Mouse (Mus musculus) CH12.LX (cell line): Measurements from ENCODE around the gene Churc1.

Source experiments
- CTCF ChIP-seq, 2 experiments: IDR thresholded peaks in 1 of 2; conservative IDR thresholded peaks in 1 of 2; 2 replicates each; pipeline ENCODE4 v1.5.1; 2011 to 2012; ENCODE audit warnings: low read depth in 2 of 2, low read length in 2 of 2, improper control_type of control experiment in 1 of 2, inconsistent platforms in 1 of 2, mild to moderate bottlenecking in 1 of 2, moderate library complexity in 1 of 2
- E2F4 ChIP-seq: IDR thresholded peaks from 2 replicates; pipeline ENCODE4 v1.6.1; 2011; ENCODE audit warnings: low read depth, low read length, improper control_type of control experiment; ENCODE audit not compliant: insufficient replicate concordance
- EP300 ChIP-seq: IDR thresholded peaks from 2 replicates; pipeline ENCODE4 v1.6.1; 2011; ENCODE audit warnings: low read length, improper control_type of control experiment
- ETS1 ChIP-seq: conservative IDR thresholded peaks from 2 replicates; pipeline ENCODE4 v1.6.1; 2012; ENCODE audit warnings: low read depth, mild to moderate bottlenecking, inconsistent platforms, low read length, improper control_type of control experiment, moderate library complexity
- MAZ ChIP-seq: IDR thresholded peaks from 2 replicates; pipeline ENCODE4 v1.6.1; 2012; ENCODE audit warnings: low read depth, mild to moderate bottlenecking, inconsistent platforms, low read length, improper control_type of control experiment, moderate library complexity
- MEF2A ChIP-seq: IDR thresholded peaks from 2 replicates; pipeline ENCODE4 v1.6.1; 2014; ENCODE audit warnings: low read depth, mild to moderate bottlenecking, inconsistent platforms, low read length, improper control_type of control experiment, borderline replicate concordance
- MYC ChIP-seq: IDR thresholded peaks from 2 replicates; pipeline ENCODE4 v1.6.1; 2011; ENCODE audit warnings: low read depth, mild to moderate bottlenecking, improper control_type of control experiment, low read length
- POLR2A ChIP-seq: IDR thresholded peaks from 2 replicates; pipeline ENCODE4 v1.6.1; 2011; ENCODE audit warnings: low read depth, mild to moderate bottlenecking, improper control_type of control experiment, low read length
- POLR2AphosphoS2 ChIP-seq: IDR thresholded peaks from 2 replicates; pipeline ENCODE4 v1.6.1; 2011; ENCODE audit warnings: low read depth, low read length, improper control_type of control experiment
- RAD21 ChIP-seq: IDR thresholded peaks from 2 replicates; pipeline ENCODE4 v1.6.1; 2011; ENCODE audit warnings: low read depth, mild to moderate bottlenecking, low read length, improper control_type of control experiment, moderate library complexity
- SIN3A ChIP-seq: IDR thresholded peaks from 2 replicates; pipeline ENCODE4 v1.6.1; 2012; ENCODE audit warnings: low read length, improper control_type of control experiment, inconsistent platforms
- TCF12 ChIP-seq: IDR thresholded peaks from 2 replicates; pipeline ENCODE4 v1.6.1; 2014; ENCODE audit warnings: low read depth, mild to moderate bottlenecking, inconsistent platforms, low read length, improper control_type of control experiment
- ZMIZ1 ChIP-seq: IDR thresholded peaks from 2 replicates; pipeline ENCODE4 v1.6.1; 2012; ENCODE audit warnings: low read depth, mild to moderate bottlenecking, inconsistent platforms, low read length, improper control_type of control experiment
- ZNF384 ChIP-seq: IDR thresholded peaks from 2 replicates; pipeline ENCODE4 v1.6.1; 2012; ENCODE audit warnings: low read depth, low read length, improper control_type of control experiment, inconsistent platforms

DNA sequence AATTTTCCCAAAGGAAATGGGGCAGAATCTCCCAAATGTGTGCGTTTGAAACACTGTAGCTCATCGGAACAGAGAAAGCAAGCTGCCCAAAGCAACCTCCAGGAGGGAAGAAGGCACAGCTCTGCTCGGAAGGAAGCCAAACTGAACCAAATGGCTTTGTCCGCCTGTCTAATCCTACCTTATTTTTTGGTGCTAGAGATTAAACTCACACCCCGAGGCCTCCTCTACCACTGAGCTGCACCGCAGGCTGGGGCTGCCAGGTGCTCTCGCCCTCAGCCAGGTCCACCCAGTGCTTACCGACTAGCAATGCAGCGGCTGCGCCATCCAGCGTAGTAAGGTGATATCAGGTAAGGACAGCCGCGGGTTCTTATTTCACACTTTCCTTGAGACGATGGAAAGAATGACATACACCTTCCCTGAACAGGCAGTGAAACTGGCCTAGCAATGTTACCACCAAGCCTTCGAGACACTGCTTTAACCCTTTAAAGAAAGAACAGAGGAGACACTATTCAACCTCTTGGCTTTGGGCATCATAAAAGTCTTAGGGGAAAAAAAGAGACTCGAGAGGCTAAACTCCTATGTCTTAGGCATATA, 14.4 kb upstream of the Churc1 start:
- TF ChIP-seq MAZ (no peak), MEF2A (no peak), ZMIZ1 (no peak), CTCF (conservative IDR thresholded peaks at IDR 0.05 in 1 of 2, IDR thresholded peaks at IDR 0.05 in 1 of 2; ENCODE audit: low read depth in 2 of 2, low read length in 2 of 2) (no peak; a peak in 1 of 4 replicates), POLR2AphosphoS2 (no peak), TCF12 (no peak), POLR2A (no peak), ZNF384 (no peak), MYC (no peak), SIN3A (no peak), RAD21 (no peak; the same call in 1 of the 2 replicates), ETS1 (no peak), EP300 (peak; percentile 12; the same call in 1 of the 2 replicates), E2F4 (no peak)
